Mouse (Mus musculus) midbrain, embryonic 14.5 days (tissue): ENCODE results near the gene Stag3. TPM values are rescaled to one million over a fixed set of nuclear protein-coding genes. Genes with fewer than 3 reads are reported as not detected.

ENCODE experiments used
- ATAC-seq: fragments of 200-750 bp; cut with Nextera tagmentation; 2 replicates; pipeline ENCODE4 v1.8.0; 2017; ENCODE audit warnings: moderate number of reproducible peaks, moderate library complexity; ENCODE audit not compliant: low FRiP score, low TSS enrichment
- DNase-seq: peaks from one replicate; pipeline ENCODE4 v3.0.0-alpha.2; 2015
- H3K27ac ChIP-seq: fragments of 300-500 bp; sonication (generic); replicated peaks from 2 replicates; pipeline ENCODE4 v1.5.1; 2014; ENCODE audit warnings: mild to moderate bottlenecking, low read depth, low read length, moderate library complexity
- H3K27me3 ChIP-seq: fragments of 300-500 bp; sonication (generic); 2 replicates; pipeline ENCODE4 v1.6.1; 2014; ENCODE audit warnings: low read length, control low read depth, mixed read lengths; ENCODE audit not compliant: control insufficient read depth, insufficient read depth
- H3K36me3 ChIP-seq: fragments of 300-500 bp; sonication (generic); 2 replicates; pipeline ENCODE4 v1.6.1; 2014; ENCODE audit warnings: low read length, control low read depth; ENCODE audit not compliant: control insufficient read depth, insufficient read depth
- H3K4me1 ChIP-seq: fragments of 300-500 bp; sonication (generic); 2 replicates; pipeline ENCODE4 v1.6.1; 2014; ENCODE audit warnings: mild to moderate bottlenecking, antibody characterized with exemption, low read length, control low read depth; ENCODE audit not compliant: control insufficient read depth, insufficient read depth
- H3K4me2 ChIP-seq: fragments of 300-500 bp; sonication (generic); 2 replicates; pipeline ENCODE4 v1.6.1; 2014; ENCODE audit warnings: mild to moderate bottlenecking, low read length, moderate library complexity
- H3K4me3 ChIP-seq: fragments of 300-500 bp; sonication (generic); replicated peaks from 2 replicates; pipeline ENCODE4 v1.5.1; 2014; ENCODE audit warnings: low read depth, low read length
- H3K9ac ChIP-seq: fragments of 300-500 bp; sonication (generic); replicated peaks from 2 replicates; pipeline ENCODE4 v1.6.1; 2014; ENCODE audit warnings: mild to moderate bottlenecking, low read length, moderate library complexity
- H3K9me3 ChIP-seq: fragments of 300-500 bp; sonication (generic); 2 replicates; pipeline ENCODE4 v1.6.1; 2016; ENCODE audit warnings: low read length, control low read depth, mixed read lengths; ENCODE audit not compliant: control insufficient read depth
- WGBS: fragments of 180-500 bp; shearing (Covaris S2); extraction: QIAGEN DNeasy Blood & Tissue Kit; methylation state at CpG from one replicate; pipeline ENCODE4 v1.1.7; 2014; 5-methylcytosine and 5-hydroxymethylcytosine counted together
- polyA plus RNA-seq: library from polyadenylated mRNA; unstranded; fragments of >200 nt; fragmentation: Nextera tagmentation; extraction: Ambion mirVana; gene quantifications from 2 replicates; pipeline ENCODE4 v1.2.1, GENCODE M21; 2014

The Stag3 gene
- polyA plus RNA-seq, 1 experiment from 2014 or later, result 4.4 TPM

GRCm38 (mm10) chr5:138256966-138257584, 23.0 kb upstream of the Stag3 start:
- peaks cover 47% of the 10 kb centered on the region for H3K36me3 ChIP-seq
- H3K9me3 ChIP-seq, result no peaks in the 10 kb centered on the region
- H3K27ac ChIP-seq, result no peak overlapping the region
- no peak overlapping the region for H3K9ac ChIP-seq
- no peak overlapping the region for H3K4me2 ChIP-seq
- peaks cover 12% of the 10 kb centered on the region; the same call in 1 of the 2 replicates for H3K4me1 ChIP-seq
- 90% methylated on average over 10 of the region's 10 CpGs for WGBS
- no peaks in the 10 kb centered on the region for H3K27me3 ChIP-seq
- no peak overlapping the region for H3K4me3 ChIP-seq
- ATAC-seq (no peak), DNase-seq (no peak)

- Histone ChIP-seq H3K27ac (no peak overlapping the region), H3K27me3 (no peaks in the 10 kb centered on the region), H3K4me3 (no peak overlapping the region), H3K4me2 (no peak overlapping the region), H3K9ac (no peak overlapping the region), H3K9me3 (no peaks in the 10 kb centered on the region), H3K36me3 (peaks cover 49% of the 10 kb centered on the region), H3K4me1 (peaks cover 16% of the 10 kb centered on the region)
- ATAC-seq (no peak), DNase-seq (no peak)
- 92% methylated on average over 4 of the region's 4 CpGs for WGBS
Observed at GRCm38 (mm10) chr5:138257585-138257978, 22.5 kb upstream of the Stag3 start.

- no peak overlapping the region for H3K27ac ChIP-seq
- no peak overlapping the region for H3K4me2 ChIP-seq
- H3K4me1 ChIP-seq, result peaks cover 21% of the 10 kb centered on the region
- no peak for ATAC-seq
- H3K9ac ChIP-seq, result no peak overlapping the region
- no peak for DNase-seq
- H3K27me3 ChIP-seq, result no peaks in the 10 kb centered on the region
- 77% methylated on average over 3 of the region's 3 CpGs for WGBS
- no peak overlapping the region for H3K4me3 ChIP-seq
- H3K36me3 ChIP-seq, result peaks cover 49% of the 10 kb centered on the region
- H3K9me3 ChIP-seq, result no peaks in the 10 kb centered on the region
Observed at GRCm38 (mm10) chr5:138258078-138258477, 22.0 kb upstream of the Stag3 start.

- no peak overlapping the region for H3K4me3 ChIP-seq
- no peak overlapping the region for H3K27ac ChIP-seq
- H3K4me1 ChIP-seq, result peaks cover 23% of the 10 kb centered on the region
- ATAC-seq (no peak), DNase-seq (no peak)
- H3K9ac ChIP-seq, result no peak overlapping the region
- H3K4me2 ChIP-seq, result no peak overlapping the region
- peaks cover 49% of the 10 kb centered on the region for H3K36me3 ChIP-seq
- H3K9me3 ChIP-seq, result no peaks in the 10 kb centered on the region
- H3K27me3 ChIP-seq, result no peaks in the 10 kb centered on the region
- 90% methylated on average over 6 of the region's 6 CpGs for WGBS
Observed at GRCm38 (mm10) chr5:138258542-138258941, 21.5 kb upstream of the Stag3 start.

GRCm38 (mm10) chr5:138258993-138259392, 21.0 kb upstream of the Stag3 start:
- H3K27me3 ChIP-seq, result no peaks in the 10 kb centered on the region
- WGBS, result 83% methylated on average over 7 of the region's 7 CpGs
- H3K36me3 ChIP-seq, result peaks cover 49% of the 10 kb centered on the region
- H3K4me2 ChIP-seq, result no peak overlapping the region
- H3K9me3 ChIP-seq, result no peaks in the 10 kb centered on the region
- no peak overlapping the region for H3K9ac ChIP-seq
- H3K27ac ChIP-seq, result no peak overlapping the region
- DNase-seq, result no peak
- H3K4me3 ChIP-seq, result no peak overlapping the region
- no peak for ATAC-seq
- H3K4me1 ChIP-seq, result peaks cover 23% of the 10 kb centered on the region

GRCm38 (mm10) chr5:138260051-138260450, 20.0 kb upstream of the Stag3 start:
- Histone ChIP-seq H3K4me1 (peaks cover 26% of the 10 kb centered on the region), H3K27me3 (no peaks in the 10 kb centered on the region), H3K27ac (no peak overlapping the region), H3K9me3 (no peaks in the 10 kb centered on the region), H3K4me3 (no peak overlapping the region), H3K36me3 (peaks cover 49% of the 10 kb centered on the region), H3K4me2 (no peak overlapping the region), H3K9ac (no peak overlapping the region)
- no peak for DNase-seq
- no peak for ATAC-seq
- WGBS, result 87% methylated on average over 10 of the region's 10 CpGs

- no peak for DNase-seq
- Histone ChIP-seq H3K27ac (no peak overlapping the region), H3K4me1 (peaks cover 25% of the 10 kb centered on the region), H3K9me3 (no peaks in the 10 kb centered on the region), H3K4me3 (no peak overlapping the region), H3K4me2 (no peak overlapping the region), H3K36me3 (peaks cover 52% of the 10 kb centered on the region), H3K27me3 (no peaks in the 10 kb centered on the region), H3K9ac (no peak overlapping the region)
- no peak for ATAC-seq
- 96% methylated on average over 11 of the region's 11 CpGs for WGBS
Observed at GRCm38 (mm10) chr5:138260834-138261233, 19.2 kb upstream of the Stag3 start.

GRCm38 (mm10) chr5:138262001-138262400, 18.0 kb upstream of the Stag3 start:
- H3K36me3 ChIP-seq, result peaks cover 60% of the 10 kb centered on the region
- WGBS, result 87% methylated on average over 4 of the region's 4 CpGs
- H3K9ac ChIP-seq, result peak overlapping the region; percentile 34; the same call in 1 of the 2 replicates
- peak overlapping the region; percentile 94; the same call in 1 of the 2 replicates for H3K4me3 ChIP-seq
- peak overlapping the region; percentile 98 for H3K4me2 ChIP-seq
- ATAC-seq, result no peak
- no peak for DNase-seq
- H3K4me1 ChIP-seq, result peaks cover 19% of the 10 kb centered on the region
- no peak overlapping the region for H3K27ac ChIP-seq
- H3K9me3 ChIP-seq, result no peaks in the 10 kb centered on the region
- no peaks in the 10 kb centered on the region for H3K27me3 ChIP-seq

GRCm38 (mm10) chr5:138262582-138263240, 17.3 kb upstream of the Stag3 start:
- Histone ChIP-seq H3K27me3 (no peaks in the 10 kb centered on the region), H3K36me3 (peaks cover 56% of the 10 kb centered on the region), H3K4me3 (peak overlapping the region; percentile 94), H3K4me2 (peak overlapping the region; percentile 98), H3K4me1 (peaks cover 19% of the 10 kb centered on the region), H3K9ac (peak overlapping the region; percentile 94), H3K27ac (no peak overlapping the region), H3K9me3 (no peaks in the 10 kb centered on the region)
- ATAC-seq, result no peak
- 66% methylated on average over 18 of the region's 18 CpGs for WGBS
- DNase-seq, result no peak
